Mouse (Mus musculus): Measurements from ENCODE around the gene Slc45a1.
"Not testable (repeated sequence)": the region's sequence is repeated elsewhere in the genome, so short reads cannot be mapped to it uniquely, and the experiment has no call there.

Gene Slc45a1

GRCm38 (mm10) chr4:150605804-150606203 lies 46.2 kb downstream of the Slc45a1 start:
- no peak for DNase-seq (ENCODE audit: low read depth, low spot score)

- no peak for DNase-seq (ENCODE audit: low read depth, low spot score)
Observed at GRCm38 (mm10) chr4:150603366-150604061, 48.5 kb downstream of the Slc45a1 start.

GRCm38 (mm10) chr4:150601489-150601888 lies 50.5 kb downstream of the Slc45a1 start:
- DNase-seq (ENCODE audit: low read depth, low spot score) = no peak

GRCm38 (mm10) chr4:150600503-150600902 lies 51.5 kb downstream of the Slc45a1 start:
- DNase-seq (ENCODE audit: low read depth, low spot score) = not testable (repeated sequence)

- DNase-seq (ENCODE audit: low read depth, low spot score) = no peak
Observed at GRCm38 (mm10) chr4:150599119-150599992, 52.6 kb downstream of the Slc45a1 start.

GRCm38 (mm10) chr4:150598686-150599085 lies 53.3 kb downstream of the Slc45a1 start:
- DNase-seq (ENCODE audit: low read depth, low spot score) = no peak

- DNase-seq (ENCODE audit: low read depth, low spot score) = no peak
Observed at GRCm38 (mm10) chr4:150595991-150596390, 56.0 kb downstream of the Slc45a1 start.

GRCm38 (mm10) chr4:150595071-150595470 lies 56.9 kb downstream of the Slc45a1 start:
- no peak for DNase-seq (ENCODE audit: low read depth, low spot score)

- DNase-seq (ENCODE audit: low read depth, low spot score) = no peak
Observed at GRCm38 (mm10) chr4:150594298-150594829, 57.6 kb downstream of the Slc45a1 start.

GRCm38 (mm10) chr4:150593473-150594217 lies 58.3 kb downstream of the Slc45a1 start:
- no peak for DNase-seq (ENCODE audit: low read depth, low spot score)

GRCm38 (mm10) chr4:150592087-150592486 lies 59.9 kb downstream of the Slc45a1 start:
- DNase-seq (ENCODE audit: low read depth, low spot score) = no peak

GRCm38 (mm10) chr4:150591602-150592001 lies 60.4 kb downstream of the Slc45a1 start:
- no peak for DNase-seq (ENCODE audit: low read depth, low spot score)

GRCm38 (mm10) chr4:150590621-150591282 lies 61.2 kb downstream of the Slc45a1 start:
- no peak for DNase-seq (ENCODE audit: low read depth, low spot score)

- no peak for DNase-seq (ENCODE audit: low read depth, low spot score)
Observed at GRCm38 (mm10) chr4:150588300-150588621, 63.7 kb downstream of the Slc45a1 start.

GRCm38 (mm10) chr4:150587597-150588299 lies 64.2 kb downstream of the Slc45a1 start:
- DNase-seq (ENCODE audit: low read depth, low spot score) = peak; percentile 13

- no peak for DNase-seq (ENCODE audit: low read depth, low spot score)
Observed at GRCm38 (mm10) chr4:150586275-150586674, 65.7 kb downstream of the Slc45a1 start.

GRCm38 (mm10) chr4:150585800-150586199 lies 66.2 kb downstream of the Slc45a1 start:
- no peak for DNase-seq (ENCODE audit: low read depth, low spot score)

- no peak for DNase-seq (ENCODE audit: low read depth, low spot score)
Observed at GRCm38 (mm10) chr4:150583777-150584135, 68.2 kb downstream of the Slc45a1 start.

GRCm38 (mm10) chr4:150582966-150583776 lies 68.8 kb downstream of the Slc45a1 start:
- DNase-seq (ENCODE audit: low read depth, low spot score) = no peak

All from c-Kit-negative CD71-positive TER-119-positive erythroid progenitor cells, embryonic 14.5 days (primary cell).